Mouse (Mus musculus) brain, embryonic 14.5 days (tissue): Measurements from ENCODE around the gene Gm11077.
A peak's percentile ranks its signal among the peaks of the same experiment; 100 is the strongest.

Experiments
- CTCF ChIP-seq: fragments of 200-500 bp; IDR thresholded peaks from 2 replicates; pipeline ENCODE4 v1.5.1; 2012; ENCODE audit warnings: inconsistent platforms, mild to moderate bottlenecking, moderate library complexity, borderline replicate concordance; ENCODE audit not compliant: insufficient read depth, insufficient read length; ENCODE audit errors: extremely low read depth
- POLR2A ChIP-seq: fragments of 200-500 bp; IDR thresholded peaks from 2 replicates; pipeline ENCODE4 v1.6.1; 2012; ENCODE audit warnings: mild to moderate bottlenecking, inconsistent platforms, borderline replicate concordance; ENCODE audit not compliant: poor library complexity, insufficient read depth, insufficient read length, severe bottlenecking; ENCODE audit errors: extremely low read depth

- no peak for TF ChIP-seq POLR2A
- peak; percentile 81 for TF ChIP-seq CTCF
Measured at GRCm38 (mm10) chr6:140712754-140713153, 16.3 kb upstream of the Gm11077 start.
